Mouse (Mus musculus) liver, embryonic 14.5 days (tissue): Measurements from ENCODE around the gene Rnf4. TPM values are rescaled to one million over a fixed set of nuclear protein-coding genes. Genes with fewer than 3 reads are reported as not detected.

ENCODE experiments used
- ATAC-seq: fragments of 200-750 bp; cut with Nextera tagmentation; 2 replicates; pipeline ENCODE4 v1.8.0; 2017; ENCODE audit warnings: moderate number of reproducible peaks, mild to moderate bottlenecking, moderate library complexity; ENCODE audit not compliant: insufficient read depth
- DNase-seq, 3 experiments: peaks; one replicate each; pipeline ENCODE4 v3.0.0-alpha.2; 2012 to 2013; ENCODE audit warnings: low read depth in 3 of 3, low spot score in 3 of 3
- H3K27ac ChIP-seq: fragments of 300-500 bp; sonication (generic); 2 replicates; pipeline ENCODE4 v1.5.1; 2014; ENCODE audit warnings: moderate library complexity, mild to moderate bottlenecking, control low read depth, inconsistent platforms
- H3K27me3 ChIP-seq: fragments of 300-500 bp; sonication (generic); 2 replicates; pipeline ENCODE4 v1.6.1; 2014; ENCODE audit warnings: mild to moderate bottlenecking, low read length, moderate library complexity; ENCODE audit not compliant: control insufficient read depth, insufficient read depth
- H3K36me3 ChIP-seq: fragments of 300-500 bp; sonication (generic); replicated peaks from 2 replicates; pipeline ENCODE4 v1.6.1; 2014; ENCODE audit warnings: low read depth; ENCODE audit not compliant: control insufficient read depth, insufficient read depth
- H3K4me1 ChIP-seq, 2 experiments: fragments of 200-500 bp in 1 of 2; fragments of 300-500 bp in 1 of 2; sonication (generic) in 1 of 2; replicated peaks; 2 replicates each; pipeline ENCODE4 v1.6.1; 2012 to 2014; ENCODE audit warnings: antibody characterized with exemption in 1 of 2, inconsistent platforms in 1 of 2, low read length in 1 of 2; ENCODE audit not compliant: control insufficient read depth in 2 of 2, insufficient read depth in 2 of 2
- H3K4me2 ChIP-seq: fragments of 300-500 bp; sonication (generic); 2 replicates; pipeline ENCODE4 v1.6.1; 2014; ENCODE audit warnings: low read depth, mild to moderate bottlenecking, control low read depth, moderate library complexity
- H3K4me3 ChIP-seq, 2 experiments: fragments of 200-500 bp in 1 of 2; fragments of 300-500 bp in 1 of 2; sonication (generic) in 1 of 2; 2 replicates each; pipeline ENCODE4 v1.5.1; 2012 to 2014; ENCODE audit warnings: low read depth in 2 of 2, low read length in 2 of 2, mild to moderate bottlenecking in 2 of 2, control low read depth in 1 of 2, inconsistent platforms in 1 of 2, moderate library complexity in 1 of 2; ENCODE audit not compliant: insufficient read depth in 1 of 2
- H3K9ac ChIP-seq: fragments of 300-500 bp; sonication (generic); replicated peaks from 2 replicates; pipeline ENCODE4 v1.6.1; 2014; ENCODE audit warnings: mild to moderate bottlenecking, control low read depth, moderate library complexity
- H3K9me3 ChIP-seq: fragments of 300-500 bp; sonication (generic); 2 replicates; pipeline ENCODE4 v1.6.1; 2016; ENCODE audit warnings: low read length, mixed read lengths; ENCODE audit not compliant: control insufficient read depth
- CTCF ChIP-seq: IDR thresholded peaks from 2 replicates; pipeline ENCODE4 v1.5.1; 2016; ENCODE audit warnings: antibody characterized with exemption, low read depth, control low read depth
- EP300 ChIP-seq: IDR thresholded peaks from 2 replicates; pipeline ENCODE4 v1.6.1; 2016; ENCODE audit warnings: antibody characterized with exemption, low read depth
- WGBS: fragments of 180-500 bp; shearing (Covaris S2); extraction: QIAGEN DNeasy Blood & Tissue Kit; methylation state at CpG from one replicate; pipeline ENCODE4 v1.1.7; 2014; ENCODE audit not compliant: insufficient replicate concordance; 5-methylcytosine and 5-hydroxymethylcytosine counted together
- polyA plus RNA-seq, 2 experiments: library from polyadenylated mRNA; depleted of rRNA in 1 of 2; stranded (reverse) in 1 of 2; unstranded in 1 of 2; fragments of >200 nt; fragmentation: Nextera tagmentation in 1 of 2; extraction: Ambion mirVana in 1 of 2; gene quantifications; 2 replicates each; pipeline versions ENCODE4 v1.2.1 to v1.2.3; 2012 to 2014

Gene Rnf4
- 49.5 and 50.9 TPM in 2 replicates for polyA plus RNA-seq (2012; rRNA removed)
- 71.0 and 73.2 TPM in 2 replicates for polyA plus RNA-seq (2014; fragmentation: Nextera tagmentation; extraction: Ambion mirVana)

- peak; percentile 67 for TF ChIP-seq EP300
- TF ChIP-seq CTCF, result no peak
- Histone ChIP-seq H3K36me3 (peaks cover 4% of the 10 kb centered on the region; the same call in 1 of the 2 replicates), H3K27me3 (no peaks in the 10 kb centered on the region), H3K9me3 (no peaks in the 10 kb centered on the region), H3K9ac (peak within 1 kb of the TSS; percentile 100), H3K4me3 (peak within 1 kb of the TSS; percentile 88 to 99), H3K27ac (peak within 1 kb of the TSS; percentile 94), H3K4me1 (peaks cover 11 to 14% of the 10 kb centered on the region in 2 experiments), H3K4me2 (peak within 1 kb of the TSS; percentile 94)
- under 1% methylated on average over 66 of the region's 67 CpGs for WGBS
- DNase-seq (peak; percentile 97 to 98 (median 97)), ATAC-seq (peak; percentile 95)
These were observed at the start of gene Rnf4 for GRCm38 (mm10) chr5:34336097-34336774. TSS of gene Rnf4 (plus strand) at chr5:34336289.

- no peak overlapping the region for H3K4me3 ChIP-seq
- TF ChIP-seq CTCF (no peak), EP300 (no peak)
- H3K4me1 ChIP-seq, result peaks cover 0 to 3% of the 10 kb centered on the region in 2 experiments; a peak in 1 of 4 replicates
- H3K36me3 ChIP-seq, result no peaks in the 10 kb centered on the region
- no peak overlapping the region for H3K4me2 ChIP-seq
- peaks cover 51% of the 10 kb centered on the region for H3K27me3 ChIP-seq
- 2% methylated on average over 11 of the region's 11 CpGs for WGBS
- DNase-seq (no peak), ATAC-seq (no peak)
- H3K9me3 ChIP-seq, result no peaks in the 10 kb centered on the region
- no peak overlapping the region for H3K27ac ChIP-seq
- H3K9ac ChIP-seq, result no peak overlapping the region
These were observed 49.6 kb upstream of the Rnf4 start for GRCm38 (mm10) chr5:34286516-34286915.

GRCm38 (mm10) chr5:34287001-34287837 is 48.9 kb upstream of the Rnf4 start:
- no peak overlapping the region; a peak in 1 of 4 replicates for H3K4me3 ChIP-seq
- H3K36me3 ChIP-seq, result no peaks in the 10 kb centered on the region
- TF ChIP-seq CTCF, result no peak
- no peak for TF ChIP-seq EP300
- no peak overlapping the region for H3K9ac ChIP-seq
- H3K4me2 ChIP-seq, result peak overlapping the region; percentile 46; the same call in 1 of the 2 replicates
- ATAC-seq (no peak), DNase-seq (no peak)
- no peak overlapping the region for H3K27ac ChIP-seq
- H3K9me3 ChIP-seq, result no peaks in the 10 kb centered on the region
- peaks cover 51% of the 10 kb centered on the region for H3K27me3 ChIP-seq
- 1% methylated on average over 54 of the region's 54 CpGs for WGBS
- peaks cover 0 to 3% of the 10 kb centered on the region in 2 experiments; a peak in 1 of 4 replicates for H3K4me1 ChIP-seq

GRCm38 (mm10) chr5:34287838-34288145 is 48.3 kb upstream of the Rnf4 start:
- no peak for TF ChIP-seq EP300
- no peak for DNase-seq
- no peaks in the 10 kb centered on the region for H3K9me3 ChIP-seq
- no peaks in the 10 kb centered on the region for H3K36me3 ChIP-seq
- peaks cover 51% of the 10 kb centered on the region for H3K27me3 ChIP-seq
- H3K4me2 ChIP-seq, result peak overlapping the region; percentile 46
- ATAC-seq, result no peak
- H3K9ac ChIP-seq, result no peak overlapping the region
- WGBS, result 1% methylated on average over 18 of the region's 18 CpGs
- H3K4me3 ChIP-seq, result peak overlapping the region; percentile 2 to 40; a peak in 2 of 4 replicates
- no peak overlapping the region for H3K27ac ChIP-seq
- peaks cover 0 to 3% of the 10 kb centered on the region in 2 experiments; a peak in 1 of 4 replicates for H3K4me1 ChIP-seq
